Mouse (Mus musculus): ENCODE results near the gene Rsph1.

- TF ChIP-seq POLR2A (IDR thresholded peaks at IDR 0.05; ENCODE audit: control insufficient read depth, extremely low read depth, insufficient read depth, low read length, poor library complexity), result no peak
- peak; percentile 50; the same call in 1 of the 2 replicates for TF ChIP-seq CTCF (IDR thresholded peaks at IDR 0.05; ENCODE audit: borderline replicate concordance, control insufficient read depth, extremely low read depth, insufficient read depth, low read length, poor library complexity)
Observed at GRCm38 (mm10) chr17:31325451-31326219, 48.5 kb upstream of the Rsph1 start.

Measured in thymus, adult 2 months (tissue).